Mouse (Mus musculus) megakaryocyte, embryonic 14.5 days (primary cell): Measurements from ENCODE around the gene Lamb3.

Experiments used
- FLI1 ChIP-seq: IDR thresholded peaks from 2 replicates; pipeline ENCODE4 v1.6.1; 2012; ENCODE audit warnings: low read length, inconsistent platforms, mixed read lengths
- GATA1 ChIP-seq: IDR thresholded peaks from 3 replicates; pipeline ENCODE4 v1.6.1; 2012; ENCODE audit warnings: mixed read lengths, low read length, inconsistent platforms, borderline replicate concordance

DNA sequence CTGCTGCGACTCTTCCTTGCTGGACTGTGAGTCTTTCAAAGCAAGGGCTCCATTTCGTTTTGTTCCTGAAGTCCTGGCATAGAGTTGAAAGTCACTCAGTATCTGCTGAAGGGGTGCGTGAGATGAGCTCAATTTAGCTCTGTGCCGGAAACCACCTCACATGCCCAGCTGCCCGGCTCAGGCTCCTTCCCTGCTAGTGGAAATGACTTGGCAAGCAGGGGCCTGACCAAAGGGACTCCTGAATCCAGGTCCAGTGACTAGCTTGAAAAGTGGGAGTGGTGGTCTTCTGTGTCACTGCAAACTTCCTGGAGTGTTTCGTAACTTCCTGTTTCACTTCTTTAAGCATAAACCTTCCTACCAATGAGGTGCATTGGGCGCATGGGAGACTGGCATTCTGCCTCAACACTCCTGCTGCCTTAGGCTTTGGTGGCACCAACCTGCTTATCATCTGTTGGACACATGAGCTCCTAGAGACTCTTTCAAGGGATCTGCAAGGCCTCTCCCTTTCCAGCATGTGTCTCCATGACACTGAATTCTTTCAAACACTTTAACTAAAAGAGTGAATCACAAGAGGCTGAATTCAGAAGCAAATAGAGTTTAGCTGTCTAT is 15.7 kb upstream of the Lamb3 start:
- no peak for TF ChIP-seq GATA1
- no peak for TF ChIP-seq FLI1
